Mouse (Mus musculus) erythroblast, embryonic 14.5 days (primary cell): ENCODE measurements around the gene Gm47985.

Source experiments
- GATA1 ChIP-seq: IDR thresholded peaks from 2 replicates; pipeline ENCODE4 v1.6.1; 2012; ENCODE audit warnings: low read length, inconsistent platforms, mixed read lengths
- TAL1 ChIP-seq: IDR thresholded peaks from 3 replicates; pipeline ENCODE4 v1.6.1; 2012; ENCODE audit warnings: low read length, inconsistent platforms, mixed read lengths

GRCm38 (mm10) chr1:151151089-151151488, 31.2 kb upstream of the Gm47985 start:
- TF ChIP-seq GATA1 (no peak), TAL1 (no peak)
